12 mouse cellular contexts compared by ENCODE assay signal in genomic region chr10:8615452-8616025, GRCm38 (mm10).
"Had no signal": no experiment of that assay in that cellular context is flagged by ENCODE, and none has a peak within 500 bp of the region (broad histone marks: within the 10 kb centered on the region; RNA-seq: fewer than 3 reads in every experiment).

No protein-coding gene starts in this region.

- H3K27ac ChIP-seq: left cerebral cortex, adult 2 months; liver, embryonic 14.5 days; midbrain, embryonic 12.5 days; neural tube, embryonic 13.5 days had no signal

- H3K9ac ChIP-seq: liver, embryonic 14.5 days; midbrain, embryonic 12.5 days; neural tube, embryonic 13.5 days had no signal

- H3K4me3 ChIP-seq: left cerebral cortex, adult 2 months; midbrain, embryonic 12.5 days; neural tube, embryonic 13.5 days had no signal

- H3K4me1 ChIP-seq: midbrain, embryonic 12.5 days; neural tube, embryonic 13.5 days had no signal

- H3K27me3 ChIP-seq: midbrain, embryonic 12.5 days; neural tube, embryonic 13.5 days had no signal

- DNase-seq: kidney, postnatal 10 days; lung, adult 18-20 months; retina, postnatal 1 day; right cerebral cortex, postnatal 4 days; spleen, adult 18-20 months; thymus, adult 18-20 months; thymus, postnatal 14 days had no signal

- H3K4me2 ChIP-seq: midbrain, embryonic 12.5 days; neural tube, embryonic 13.5 days had no signal

- H3K36me3 ChIP-seq: midbrain, embryonic 12.5 days; neural tube, embryonic 13.5 days had no signal

- ATAC-seq: midbrain, embryonic 16.5 days had no signal

- H3K9me3 ChIP-seq: midbrain, embryonic 12.5 days; neural tube, embryonic 13.5 days had no signal
